Comparison of ENCODE assay signal across 14 mouse cellular contexts in the genomic region with DNA sequence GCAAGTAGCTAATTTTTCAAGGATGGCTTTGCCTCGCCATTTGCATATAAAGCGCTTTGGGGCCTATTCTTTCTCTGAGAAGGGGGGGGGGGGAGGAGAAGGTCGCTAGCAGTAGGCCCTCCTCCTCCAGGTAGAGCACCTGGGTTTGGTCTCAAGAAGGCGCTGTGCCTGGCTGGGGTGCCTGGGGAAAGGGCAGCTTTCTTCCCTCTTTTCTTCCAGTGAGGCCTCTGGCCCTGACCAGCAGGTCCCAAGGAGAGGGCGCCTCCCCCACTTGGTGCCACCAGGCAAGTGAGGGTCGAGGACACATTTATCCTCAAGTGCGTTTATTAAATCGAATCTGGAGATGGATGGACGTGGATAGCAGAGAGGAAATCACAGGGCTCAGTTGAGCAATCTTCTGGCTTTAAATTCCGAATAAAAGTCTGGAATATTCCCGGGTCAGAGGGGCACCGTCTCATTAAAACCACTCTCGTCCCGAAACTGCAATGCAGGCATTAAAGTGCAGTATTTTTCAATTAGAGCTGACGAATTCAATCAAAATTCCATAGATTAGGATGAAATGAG. TPM values are rescaled to one million over a fixed set of nuclear protein-coding genes. Genes with fewer than 3 reads are reported as not detected.
DNase-seq lines count a peak whose midpoint lies in the region; ATAC-seq and TF ChIP-seq lines count a peak whose summit lies in the region.
"Had no signal": no experiment of that assay in that cellular context is flagged by ENCODE, and none has a peak within 500 bp of the region (broad histone marks: within the 10 kb centered on the region; RNA-seq: fewer than 3 reads in every experiment).

No protein-coding gene starts in this region.

- 7% methylated on average over 15 of the region's 15 CpGs for WGBS in hindbrain, embryonic 10.5 days
- WGBS in hindbrain, postnatal 0 days: 20% methylated on average over 15 of the region's 15 CpGs
- 12% methylated on average over 15 of the region's 15 CpGs for WGBS in hindbrain, embryonic 16.5 days
- 9% methylated on average over 15 of the region's 15 CpGs for WGBS in neural tube, embryonic 13.5 days

- ATAC-seq in hindbrain, postnatal 0 days: no peak
- ATAC-seq in hindbrain, embryonic 16.5 days: no peak
- ATAC-seq in neural tube, embryonic 13.5 days (ENCODE audit: low read depth): no peak

- H3K27ac ChIP-seq in hindbrain, embryonic 10.5 days: no peak overlapping the region
- no peak overlapping the region for H3K27ac ChIP-seq in hindbrain, postnatal 0 days
- no peak overlapping the region for H3K27ac ChIP-seq in hindbrain, embryonic 16.5 days (ENCODE audit: low read depth, low read length)
- peak overlapping the region; percentile 90 for H3K27ac ChIP-seq in neural tube, embryonic 13.5 days (replicated peaks)
- H3K27ac ChIP-seq: liver, embryonic 12.5 days; stomach, embryonic 15.5 days had no signal

- H3K4me1 ChIP-seq in hindbrain, embryonic 10.5 days (replicated peaks): peaks cover 54% of the 10 kb centered on the region
- 0 out of 2 replicates have a peak, but pooled peaks cover 6% of the 10 kb centered on the region for H3K4me1 ChIP-seq in hindbrain, postnatal 0 days (ENCODE audit: insufficient read depth, low read length)
- peaks cover 7% of the 10 kb centered on the region for H3K4me1 ChIP-seq in hindbrain, embryonic 16.5 days (ENCODE audit: control insufficient read depth, insufficient read depth, low read depth, low read length)
- peaks cover 36% of the 10 kb centered on the region for H3K4me1 ChIP-seq in neural tube, embryonic 13.5 days (replicated peaks)

- no peak for TF ChIP-seq CTCF in hindbrain, postnatal 0 days (IDR thresholded peaks at IDR 0.05; ENCODE audit: low read depth)

- H3K9ac ChIP-seq in hindbrain, postnatal 0 days (replicated peaks; ENCODE audit: low read length): no peak overlapping the region
- H3K9ac ChIP-seq in hindbrain, embryonic 16.5 days (ENCODE audit: low read depth, low read length): no peak overlapping the region
- no peak overlapping the region for H3K9ac ChIP-seq in neural tube, embryonic 13.5 days
- H3K9ac ChIP-seq: stomach, embryonic 15.5 days had no signal

- H3K4me3 ChIP-seq in hindbrain, embryonic 10.5 days: peak overlapping the region; percentile 62
- no peak overlapping the region for H3K4me3 ChIP-seq in hindbrain, postnatal 0 days (ENCODE audit: low read length)
- no peak overlapping the region for H3K4me3 ChIP-seq in hindbrain, embryonic 16.5 days (ENCODE audit: low read length)
- peak overlapping the region; percentile 39; the same call in 1 of the 2 replicates for H3K4me3 ChIP-seq in neural tube, embryonic 13.5 days
- H3K4me3 ChIP-seq: erythroblast, embryonic 14.5 days had no signal

- peak; percentile 55 for DNase-seq in embryo, embryonic 10.5 days (ENCODE audit: low spot score)
- no peak for DNase-seq in embryo, embryonic 10 days (ENCODE audit: low spot score)
- DNase-seq in hindbrain, embryonic 10.5 days (ENCODE audit: low spot score): no peak
- no peak for DNase-seq in hindbrain, postnatal 0 days (ENCODE audit: low spot score)
- no peak for DNase-seq in cerebellum, adult 18-20 months
- no peak for DNase-seq in thymus, postnatal 0 days (ENCODE audit: low spot score)

- H3K4me2 ChIP-seq in hindbrain, postnatal 0 days (ENCODE audit: low read depth, low read length): no peak overlapping the region; the same call in 1 of the 2 replicates
- H3K4me2 ChIP-seq in hindbrain, embryonic 16.5 days (ENCODE audit: low read length): peak overlapping the region; percentile 70
- peak overlapping the region; percentile 72 for H3K4me2 ChIP-seq in neural tube, embryonic 13.5 days

- H3K9me3 ChIP-seq in hindbrain, embryonic 10.5 days: no peaks in the 10 kb centered on the region
- H3K9me3 ChIP-seq in hindbrain, postnatal 0 days (ENCODE audit: low read length): no peaks in the 10 kb centered on the region
- H3K9me3 ChIP-seq in hindbrain, embryonic 16.5 days (ENCODE audit: control insufficient read depth, low read length): no peaks in the 10 kb centered on the region
- no peaks in the 10 kb centered on the region for H3K9me3 ChIP-seq in neural tube, embryonic 13.5 days
- H3K9me3 ChIP-seq: liver, embryonic 12.5 days; stomach, embryonic 15.5 days had no signal

- H3K27me3 ChIP-seq in hindbrain, embryonic 10.5 days (ENCODE audit: insufficient read depth, poor library complexity, severe bottlenecking): peaks cover 95% of the 10 kb centered on the region
- H3K27me3 ChIP-seq in hindbrain, postnatal 0 days (ENCODE audit: insufficient read depth, low read length): peaks cover 52% of the 10 kb centered on the region
- peaks cover 53% of the 10 kb centered on the region for H3K27me3 ChIP-seq in hindbrain, embryonic 16.5 days (replicated peaks; ENCODE audit: control insufficient read depth, insufficient read depth, low read length)
- peaks cover 79% of the 10 kb centered on the region for H3K27me3 ChIP-seq in neural tube, embryonic 13.5 days

- H3K36me3 ChIP-seq in hindbrain, embryonic 10.5 days: no peaks in the 10 kb centered on the region
- no peaks in the 10 kb centered on the region for H3K36me3 ChIP-seq in hindbrain, postnatal 0 days (ENCODE audit: insufficient read depth, low read length)
- no peaks in the 10 kb centered on the region for H3K36me3 ChIP-seq in hindbrain, embryonic 16.5 days (ENCODE audit: control insufficient read depth, insufficient read depth, low read length)
- no peaks in the 10 kb centered on the region for H3K36me3 ChIP-seq in neural tube, embryonic 13.5 days
- H3K36me3 ChIP-seq: liver, embryonic 12.5 days; stomach, embryonic 15.5 days had no signal

RNA-seq across cellular contexts. Expression of gene Gbx2, which starts 10.1 kb away (rescaled TPM):
- polyA plus RNA-seq in hindbrain, embryonic 10.5 days (2016; fragmentation: Nextera tagmentation; extraction: Ambion mirVana): 27.2 and 41.2 TPM in 2 replicates
- total RNA-seq in hindbrain, postnatal 0 days (2014; rRNA removed): 22.1 and 27.7 TPM in 2 replicates
- polyA plus RNA-seq in hindbrain, postnatal 0 days (2015; fragmentation: Nextera tagmentation; extraction: Ambion mirVana): 25.6 and 26.9 TPM in 2 replicates
- 33.0 and 35.8 TPM in 2 replicates for polyA plus RNA-seq in hindbrain, embryonic 16.5 days (2015; fragmentation: Nextera tagmentation; extraction: Ambion mirVana)
- polyA plus RNA-seq in neural tube, embryonic 13.5 days (2015; fragmentation: Nextera tagmentation; extraction: Ambion mirVana): 42.7 and 44.6 TPM in 2 replicates
- polyA plus RNA-seq in thymus, postnatal 0 days (2015; fragmentation: Nextera tagmentation; extraction: Ambion mirVana): 0.09 and 0.17 TPM in 2 replicates
- total RNA-seq: adrenal gland, adult 8-10 months had no signal
- polyA plus RNA-seq: erythroblast, embryonic 14.5 days; kidney, adult 2 months; urinary bladder, adult 2 months had no signal

Comparison
In these comparisons a context has a peak if more than half of its experiments do, and no peak if none do; other contexts are left out.
1. H3K4me3 ChIP-seq: peak in hindbrain, embryonic 10.5 days (single experiment) and neural tube, embryonic 13.5 days (single experiment); none in hindbrain, postnatal 0 days (single experiment) and hindbrain, embryonic 16.5 days (single experiment).
2. RNA of gene Gbx2, which starts 10.1 kb away (polyA plus RNA-seq): 42.7 to 44.6 TPM in neural tube, embryonic 13.5 days, 27.2 to 41.2 TPM in hindbrain, embryonic 10.5 days, 33.0 to 35.8 TPM in hindbrain, embryonic 16.5 days and 25.6 to 26.9 TPM in hindbrain, postnatal 0 days; 0.09 to 0.17 TPM in thymus, postnatal 0 days; every median in the first group is over 10 times any median in the second.